Mouse (Mus musculus): ENCODE measurements around the gene Ndufv2.
"Not testable (repeated sequence)": the region's sequence is repeated elsewhere in the genome, so short reads cannot be mapped to it uniquely, and the experiment has no call there.

Gene Ndufv2

GRCm38 (mm10) chr17:66090251-66090650 is 11.1 kb downstream of the Ndufv2 start:
- DNase-seq (ENCODE audit: extremely low read depth, insufficient read length, low spot score) = no peak

- DNase-seq (ENCODE audit: extremely low read depth, insufficient read length, low spot score) = no peak
Measured at GRCm38 (mm10) chr17:66085038-66085437, 16.3 kb downstream of the Ndufv2 start.

DNA sequence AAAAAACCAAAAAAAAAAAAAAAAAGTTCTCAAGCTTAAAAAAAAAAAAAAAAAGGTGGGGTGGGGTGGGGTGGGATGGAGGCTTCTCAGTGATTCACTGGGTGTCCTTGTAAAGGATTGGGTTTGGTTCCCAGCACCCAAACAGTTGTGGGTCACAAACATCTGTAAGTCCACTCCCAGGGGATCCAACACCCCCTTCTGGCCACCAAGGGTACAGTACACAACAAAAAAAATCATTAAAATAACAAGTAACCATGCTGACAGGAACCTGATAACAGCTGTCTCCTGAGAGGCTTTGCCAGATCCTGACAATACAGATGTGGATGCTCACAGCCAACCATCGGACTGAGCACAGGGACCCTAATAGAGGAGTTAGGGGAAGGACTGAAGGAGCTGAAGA is 16.9 kb downstream of the Ndufv2 start:
- no peak for DNase-seq (ENCODE audit: extremely low read depth, insufficient read length, low spot score)

- DNase-seq (ENCODE audit: extremely low read depth, insufficient read length, low spot score) = no peak
Measured at GRCm38 (mm10) chr17:66077437-66077850, 23.9 kb downstream of the Ndufv2 start.

DNA sequence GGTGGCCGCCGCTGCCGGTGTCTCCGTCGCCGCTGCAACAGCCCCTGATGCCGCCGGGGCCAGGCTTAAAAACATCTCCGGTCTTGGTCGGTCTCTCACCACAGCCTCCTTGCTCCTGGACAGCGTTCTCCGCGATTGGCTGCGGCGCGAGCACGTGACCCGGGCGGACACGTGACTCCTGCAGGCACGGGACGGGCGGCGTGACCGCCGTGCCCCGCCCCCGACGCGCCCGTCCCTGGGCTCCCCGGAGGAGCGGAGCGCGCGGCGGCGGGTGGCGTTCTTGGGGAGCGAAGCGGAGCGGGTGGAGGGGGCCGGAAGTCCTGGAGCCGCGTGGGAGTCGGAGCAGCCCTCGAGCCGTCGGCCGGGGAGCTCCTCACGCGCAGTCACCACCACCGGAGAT is 24.4 kb downstream of the Ndufv2 start, which contains the start of gene Ankrd12:
Gene Ankrd12, minus strand, starts transcription at position 156 of the 400 bp plus-strand sequence.
- DNase-seq (ENCODE audit: extremely low read depth, insufficient read length, low spot score) = peak; percentile 98

DNA sequence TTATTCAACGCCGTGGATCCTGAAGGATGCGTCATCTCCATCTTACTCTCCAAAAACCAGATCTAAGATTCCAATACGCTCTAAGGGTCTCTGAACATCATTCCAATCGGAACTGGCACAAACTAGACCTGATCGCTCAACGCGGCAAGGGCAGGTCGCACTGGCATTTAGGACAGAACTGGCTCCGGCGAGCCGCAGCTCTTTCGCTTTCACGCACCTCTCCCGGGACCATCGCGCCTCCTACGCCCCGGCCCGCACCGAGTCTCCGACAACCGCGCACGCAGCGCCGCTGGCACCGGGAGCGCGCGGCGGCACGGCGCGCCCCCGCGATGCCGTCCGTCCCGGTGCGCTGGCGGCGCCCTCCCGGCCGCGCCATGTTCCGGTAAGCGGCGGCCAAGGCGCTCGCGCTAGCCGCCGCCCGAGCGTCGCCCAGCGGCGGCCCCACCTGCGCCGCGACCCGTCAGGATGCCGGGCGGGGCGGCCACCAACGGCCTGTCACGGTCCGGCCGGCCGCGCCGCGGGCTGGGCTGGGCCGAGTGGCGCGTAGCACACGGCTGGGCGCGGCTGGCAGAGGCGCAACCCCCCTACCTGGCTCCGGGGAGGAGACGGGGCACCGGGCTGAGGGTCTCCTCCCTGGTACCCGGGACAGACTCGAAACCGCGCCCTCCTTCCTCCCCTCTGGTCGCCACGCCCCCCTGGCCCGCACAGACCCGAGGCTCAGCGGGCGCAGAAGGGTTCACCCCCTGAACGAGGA is 25.0 kb downstream of the Ndufv2 start:
- DNase-seq (ENCODE audit: extremely low read depth, insufficient read length, low spot score) = peak; percentile 63

- DNase-seq (ENCODE audit: extremely low read depth, insufficient read length, low spot score) = no peak
Measured at GRCm38 (mm10) chr17:66075827-66076173, 25.6 kb downstream of the Ndufv2 start.

GRCm38 (mm10) chr17:66073971-66074370 is 27.4 kb downstream of the Ndufv2 start:
- no peak for DNase-seq (ENCODE audit: extremely low read depth, insufficient read length, low spot score)

DNA sequence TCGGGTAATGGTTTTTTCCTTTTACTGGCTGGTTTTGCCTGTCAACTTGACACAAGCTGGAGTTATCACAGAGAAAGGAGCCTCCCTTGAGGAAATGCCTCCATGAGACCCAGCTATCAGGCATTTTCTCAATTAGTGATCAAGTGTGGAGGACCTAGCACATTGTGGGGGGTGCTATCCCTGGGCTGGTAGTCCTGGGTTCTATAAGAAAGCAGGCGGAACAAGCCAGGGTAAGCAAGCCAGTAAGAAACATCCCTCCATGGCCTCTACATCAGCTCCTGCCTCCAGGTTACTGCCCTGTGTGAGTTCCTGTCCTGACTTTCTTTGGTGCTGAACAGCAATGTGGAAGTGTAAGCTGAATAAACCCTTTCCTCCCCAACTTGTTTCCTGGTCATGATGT is 32.3 kb downstream of the Ndufv2 start:
- not testable (repeated sequence) for DNase-seq (ENCODE audit: extremely low read depth, insufficient read length, low spot score)

DNA sequence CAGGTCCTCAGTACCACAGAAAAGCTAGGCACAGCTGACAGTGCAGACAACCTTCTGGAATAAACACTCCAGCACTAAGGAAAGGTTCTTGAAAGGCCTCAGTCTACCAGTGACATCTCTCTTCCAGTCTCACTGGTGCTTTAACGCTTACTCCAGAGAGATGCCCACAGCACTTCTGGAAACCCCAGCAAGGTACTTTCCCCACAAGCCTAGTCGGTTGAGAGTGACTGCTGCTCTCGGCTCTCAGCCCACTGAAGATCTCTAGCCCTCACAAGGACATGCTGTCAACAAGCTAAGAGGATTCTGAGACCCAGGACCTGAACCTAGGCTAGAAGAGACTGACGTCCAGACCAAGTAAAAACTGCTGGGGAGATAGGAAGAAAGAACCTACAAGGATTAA is 36.2 kb downstream of the Ndufv2 start:
- no peak for DNase-seq (ENCODE audit: extremely low read depth, insufficient read length, low spot score)

DNA sequence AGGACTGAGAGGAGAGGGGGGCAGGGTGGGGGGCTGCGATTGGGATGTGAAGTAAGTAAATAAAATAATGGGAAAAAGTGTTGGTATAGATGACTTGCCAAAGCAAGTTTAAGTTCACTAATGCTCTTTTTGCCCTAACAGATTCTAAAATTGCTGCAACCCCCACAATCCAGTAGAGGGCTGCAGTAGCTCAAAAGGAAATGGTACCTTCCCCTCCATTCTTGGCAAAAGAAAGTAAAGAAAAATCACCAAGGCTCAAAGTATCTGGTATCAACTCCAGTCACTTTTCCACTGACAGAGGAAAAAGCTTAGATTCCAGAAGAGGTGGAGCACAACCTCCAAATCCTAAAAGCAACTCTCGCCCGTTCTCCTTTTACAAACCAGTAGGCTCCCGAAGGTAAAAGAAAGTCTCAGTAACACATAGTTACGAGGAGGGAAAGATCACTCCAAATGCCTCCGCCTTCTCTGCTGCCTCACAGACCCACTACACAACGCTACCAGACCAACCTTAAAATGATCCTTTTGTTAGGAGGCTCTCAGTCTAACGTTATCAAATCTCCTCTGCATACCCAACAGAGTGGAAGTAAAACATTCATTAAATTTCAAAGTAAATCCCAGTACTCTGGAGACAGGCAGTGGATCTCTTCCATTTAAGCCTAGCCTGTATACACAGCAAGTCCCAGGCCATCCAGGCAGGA is 40.0 kb downstream of the Ndufv2 start:
- no peak for DNase-seq (ENCODE audit: extremely low read depth, insufficient read length, low spot score)

DNA sequence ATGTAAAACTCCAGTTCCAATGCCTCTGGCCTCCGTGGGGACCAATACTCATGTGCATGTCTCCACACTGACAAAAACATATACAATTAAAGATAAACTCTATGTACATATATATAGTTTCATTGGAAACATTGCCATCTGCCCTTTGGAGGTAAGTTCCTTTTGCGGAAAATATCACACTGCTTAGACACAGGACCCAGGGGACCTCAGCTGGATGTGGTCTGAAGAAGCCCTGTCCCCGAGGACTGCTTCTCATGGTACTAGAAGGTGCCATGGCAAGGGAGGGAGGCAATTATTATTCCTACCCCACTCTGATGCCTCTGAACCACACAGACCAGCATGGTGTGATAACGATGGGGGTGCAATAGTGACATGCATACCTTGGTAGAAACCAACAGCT is 43.2 kb downstream of the Ndufv2 start:
- no peak for DNase-seq (ENCODE audit: extremely low read depth, insufficient read length, low spot score)

DNA sequence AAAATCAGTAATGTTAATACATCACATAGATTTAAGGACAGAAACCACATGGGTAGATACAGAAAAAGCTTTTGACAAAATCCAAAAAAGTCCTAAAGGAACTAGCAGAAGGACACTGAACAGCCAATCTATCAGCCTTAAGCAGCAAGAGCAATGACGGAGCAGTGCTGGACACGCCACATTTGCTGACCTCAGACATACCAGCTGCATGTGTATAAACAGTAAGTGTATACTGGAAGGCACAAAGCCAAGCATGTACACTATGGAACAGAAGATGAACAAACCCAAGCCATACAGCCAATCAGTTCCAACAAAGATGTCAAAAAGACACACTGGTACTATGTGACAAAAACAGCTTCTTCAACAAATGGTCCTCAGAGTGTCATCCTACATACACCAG is 44.2 kb downstream of the Ndufv2 start:
- DNase-seq (ENCODE audit: extremely low read depth, insufficient read length, low spot score) = no peak

DNA sequence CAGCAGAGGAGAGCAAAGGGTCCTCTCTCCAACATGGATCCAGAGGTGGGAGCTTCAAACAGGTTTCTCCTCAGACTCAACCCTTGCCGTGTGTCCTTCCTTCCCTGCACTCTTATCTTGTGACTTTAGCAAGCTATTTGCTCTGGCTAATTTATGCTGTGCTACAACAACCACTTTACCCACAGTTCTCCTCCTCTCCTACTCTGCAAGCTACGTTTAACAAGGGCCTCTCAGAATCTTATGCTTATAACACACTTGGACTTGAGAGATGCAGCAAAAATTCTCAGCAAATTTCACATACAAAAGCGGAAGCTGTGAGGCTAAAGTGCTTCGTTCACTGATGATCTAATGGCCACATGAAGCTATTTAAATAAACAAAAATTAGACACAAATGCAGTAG is 48.0 kb downstream of the Ndufv2 start:
- DNase-seq (ENCODE audit: extremely low read depth, insufficient read length, low spot score) = no peak

DNA sequence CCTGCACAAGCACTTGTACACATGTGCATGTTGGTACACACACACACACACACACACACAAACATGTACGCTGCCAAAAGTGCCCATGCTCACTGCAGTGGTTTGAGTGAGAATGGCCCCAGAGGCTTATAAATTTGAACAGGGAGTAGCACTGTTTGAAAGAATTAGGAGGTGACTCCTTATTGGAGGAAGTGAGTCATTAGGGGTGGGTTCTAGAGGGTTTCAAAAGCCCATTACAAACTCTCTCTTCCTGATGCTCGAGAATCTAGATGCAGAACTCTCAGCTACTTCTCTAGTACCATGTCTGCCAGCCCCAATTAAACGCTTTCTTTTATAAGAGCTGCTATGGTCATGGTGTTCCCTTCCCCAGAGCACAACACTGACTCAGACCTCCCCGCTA is 52.6 kb downstream of the Ndufv2 start:
- DNase-seq (ENCODE audit: extremely low read depth, insufficient read length, low spot score) = no peak

DNA sequence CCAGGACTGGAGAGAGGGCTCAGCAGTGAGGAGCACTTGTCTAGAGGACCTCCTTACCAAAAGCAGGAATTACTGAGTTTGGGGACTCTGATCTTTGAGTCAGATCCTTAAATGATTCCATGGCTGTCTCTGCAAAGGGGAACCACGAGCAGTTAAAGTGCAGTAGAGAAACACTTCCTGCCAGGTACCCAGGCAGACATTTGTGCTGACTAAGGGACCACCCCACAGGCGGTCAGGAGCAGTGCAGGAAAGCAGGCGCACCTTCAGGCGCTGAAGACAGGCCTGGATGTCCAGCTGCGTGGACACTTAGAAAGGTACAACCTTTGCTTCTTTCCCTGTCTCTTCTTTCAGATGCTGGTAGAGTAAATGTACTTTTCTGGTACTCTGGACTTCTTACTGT is 53.2 kb downstream of the Ndufv2 start:
- DNase-seq (ENCODE audit: extremely low read depth, insufficient read length, low spot score) = no peak

GRCm38 (mm10) chr17:66043679-66044078 is 57.7 kb downstream of the Ndufv2 start:
- not testable (repeated sequence) for DNase-seq (ENCODE audit: extremely low read depth, insufficient read length, low spot score)

DNA sequence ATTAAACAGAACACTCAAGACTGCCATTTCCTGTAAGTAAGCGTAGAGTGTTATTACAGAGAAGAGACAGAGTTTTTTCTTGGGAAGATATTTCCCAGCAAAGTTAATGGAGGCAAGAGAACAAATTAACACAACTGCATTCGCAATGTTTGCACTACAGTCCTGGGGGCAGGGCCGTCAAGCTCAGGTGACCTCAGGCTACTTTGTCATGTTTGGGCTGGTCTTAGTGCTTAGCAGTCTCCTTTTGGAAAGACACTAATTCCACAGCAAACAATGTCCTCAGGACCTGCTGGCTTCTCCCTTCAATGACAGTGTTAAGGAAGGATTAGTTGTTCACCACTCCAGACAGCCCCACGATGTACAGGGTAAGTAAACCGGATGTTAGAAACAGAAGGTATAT is 60.3 kb downstream of the Ndufv2 start:
- no peak for DNase-seq (ENCODE audit: extremely low read depth, insufficient read length, low spot score)

DNA sequence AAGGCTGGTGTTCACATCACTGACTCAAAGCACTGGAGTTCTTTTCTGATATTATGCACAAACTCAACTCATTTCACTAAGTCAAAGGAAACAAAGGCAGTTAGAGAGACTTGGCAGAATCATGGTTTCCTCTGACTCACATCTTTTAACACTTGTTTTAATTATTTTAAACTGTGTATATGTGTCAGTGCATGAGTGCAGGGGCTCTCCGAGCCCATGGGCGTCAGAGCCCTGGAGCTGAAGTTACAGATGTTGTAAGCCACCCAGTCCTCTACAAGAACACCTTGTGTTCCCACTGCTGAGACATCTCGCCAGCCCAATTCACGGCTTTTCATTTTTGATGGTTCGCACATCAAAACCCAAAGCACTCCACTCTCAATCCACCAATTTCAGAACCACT is 68.1 kb downstream of the Ndufv2 start:
- no peak for DNase-seq (ENCODE audit: extremely low read depth, insufficient read length, low spot score)

- DNase-seq (ENCODE audit: extremely low read depth, insufficient read length, low spot score) = no peak
Measured at GRCm38 (mm10) chr17:66031991-66032390, 69.4 kb downstream of the Ndufv2 start.

All from 3134 (cell line).